Mouse (Mus musculus): ENCODE data around the gene 1700017B05Rik.

DNA sequence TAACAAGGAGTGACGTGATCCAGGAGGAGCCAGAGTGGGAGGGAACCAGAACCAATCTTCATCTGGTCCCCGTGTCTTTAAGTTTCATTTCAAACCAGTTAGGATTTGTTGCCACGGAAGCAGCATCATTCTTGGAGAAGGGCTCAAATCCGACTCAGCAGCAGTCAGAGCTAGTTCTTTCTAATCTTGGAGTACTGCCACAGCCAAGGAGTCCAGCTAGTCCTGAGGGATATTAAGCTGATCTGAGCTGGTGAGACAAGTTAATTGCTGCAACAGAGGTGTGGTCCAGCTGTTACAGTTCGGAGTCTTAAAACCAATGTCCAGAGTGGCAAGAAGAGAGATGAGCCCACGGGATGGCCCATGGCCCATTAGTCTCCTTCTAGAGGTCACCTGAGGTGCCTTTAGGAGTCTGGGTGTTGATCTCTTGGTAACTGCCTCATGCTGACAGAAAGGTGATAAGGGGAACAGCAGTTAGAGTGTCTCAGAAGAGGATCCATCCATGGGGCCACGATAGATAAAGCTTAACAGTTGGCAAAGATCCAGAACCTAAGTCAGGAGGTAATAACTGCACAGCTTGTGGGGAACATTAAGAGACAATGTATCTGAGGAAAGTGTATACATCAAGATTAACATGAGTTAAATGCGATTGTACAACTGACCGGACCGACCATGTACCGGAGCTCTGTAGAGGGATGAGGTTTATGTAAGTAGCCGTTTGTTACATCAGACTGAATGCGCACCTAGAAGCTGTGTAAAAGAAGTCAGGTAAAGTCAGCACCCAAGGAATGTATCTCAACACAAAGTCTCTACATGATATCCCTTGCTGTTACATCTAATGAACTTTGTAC is 36.4 kb downstream of the 1700017B05Rik start:
- TF ChIP-seq POLR2A (IDR thresholded peaks at IDR 0.05; ENCODE audit: insufficient read length, low read depth) (no peak), USF1 (IDR thresholded peaks at IDR 0.05; ENCODE audit: low read depth) (no peak), E2F4 (IDR thresholded peaks at IDR 0.05; ENCODE audit: insufficient read depth) (no peak), POLR2AphosphoS2 (IDR thresholded peaks at IDR 0.05; ENCODE audit: insufficient read length, low read depth) (no peak), MYOD1 (IDR thresholded peaks at IDR 0.05; ENCODE audit: control insufficient read depth in 1 of 3, insufficient read length in 2 of 3, low read depth in 2 of 3) (no peak), MAX (IDR thresholded peaks at IDR 0.05; ENCODE audit: low read depth) (no peak), TCF3 (IDR thresholded peaks at IDR 0.05; ENCODE audit: insufficient read length, low read depth) (no peak), TCF12 (IDR thresholded peaks at IDR 0.05; ENCODE audit: insufficient read depth, poor library complexity, severe bottlenecking) (no peak)
